Mouse (Mus musculus) megakaryocyte, embryonic 14.5 days (primary cell): Measurements from ENCODE around the gene Pabpc6.

ENCODE experiments used
- FLI1 ChIP-seq: IDR thresholded peaks from 2 replicates; pipeline ENCODE4 v1.6.1; 2012; ENCODE audit warnings: low read length, inconsistent platforms, mixed read lengths
- GATA1 ChIP-seq: IDR thresholded peaks from 3 replicates; pipeline ENCODE4 v1.6.1; 2012; ENCODE audit warnings: mixed read lengths, low read length, inconsistent platforms, borderline replicate concordance

- no peak for TF ChIP-seq FLI1
- TF ChIP-seq GATA1: no peak
These were observed 41.4 kb upstream of the Pabpc6 start for GRCm38 (mm10) chr17:9710910-9711309.
